Mouse (Mus musculus): ENCODE data around the gene Btbd35f22. TPM values are rescaled to one million over a fixed set of nuclear protein-coding genes. Genes with fewer than 3 reads are reported as not detected.

Btbd35f22 gene
- not detected for polyA plus RNA-seq (2017; shearing (Covaris generic))

GRCm38 (mm10) chrX:32047529-32047928, at the start of gene Btbd35f22:
Btbd35f22 (plus strand) TSS chrX:32047829.

Other genes starting within 250 kb of the Btbd35f22 start
- gene Gm21637, start 85.8 kb upstream of the Btbd35f22 start, polyA plus RNA-seq (2017; shearing (Covaris generic)), result not detected
- gene Btbd35f2, start 230.6 kb downstream of the Btbd35f22 start, polyA plus RNA-seq (2017; shearing (Covaris generic)), result not detected